Mouse (Mus musculus) heart, embryonic 14.5 days (tissue): ENCODE measurements around the gene Zfp644. TPM values are rescaled to one million over a fixed set of nuclear protein-coding genes. Genes with fewer than 3 reads are reported as not detected.

ENCODE experiments used
- ATAC-seq: fragments of 200-750 bp; cut with Nextera tagmentation; 2 replicates; pipeline ENCODE4 v1.8.0; 2017; ENCODE audit warnings: low read depth, moderate TSS enrichment; ENCODE audit not compliant: insufficient number of reproducible peaks, insufficient read depth, low FRiP score
- H3K27ac ChIP-seq, 2 experiments: fragments of 200-500 bp in 1 of 2; fragments of 300-500 bp in 1 of 2; sonication (generic) in 1 of 2; replicated peaks in 1 of 2; 2 replicates each; pipeline ENCODE4 v1.5.1; 2012 to 2014; ENCODE audit warnings: low read depth in 2 of 2, low read length in 2 of 2, control low read depth in 1 of 2, mild to moderate bottlenecking in 1 of 2, mixed read lengths in 1 of 2; ENCODE audit not compliant: control insufficient read depth in 1 of 2, insufficient read depth in 1 of 2
- H3K27me3 ChIP-seq: fragments of 300-500 bp; sonication (generic); 2 replicates; pipeline ENCODE4 v1.6.1; 2014; ENCODE audit warnings: mild to moderate bottlenecking, low read length, control low read depth; ENCODE audit not compliant: control insufficient read depth, insufficient read depth
- H3K36me3 ChIP-seq: fragments of 300-500 bp; sonication (generic); 2 replicates; pipeline ENCODE4 v1.6.1; 2014; ENCODE audit warnings: mild to moderate bottlenecking, control low read depth, low read length, mixed read lengths; ENCODE audit not compliant: control insufficient read depth, insufficient read depth
- H3K4me1 ChIP-seq, 2 experiments: fragments of 200-500 bp in 1 of 2; fragments of 300-500 bp in 1 of 2; sonication (generic) in 1 of 2; 2 replicates each; pipeline ENCODE4 v1.6.1; 2012 to 2014; ENCODE audit warnings: low read length in 2 of 2, control low read depth in 1 of 2, mixed read lengths in 1 of 2; ENCODE audit not compliant: control insufficient read depth in 2 of 2, insufficient read depth in 2 of 2
- H3K4me2 ChIP-seq: fragments of 300-500 bp; sonication (generic); 2 replicates; pipeline ENCODE4 v1.6.1; 2014; ENCODE audit warnings: mild to moderate bottlenecking, low read length
- H3K4me3 ChIP-seq, 2 experiments: fragments of 200-500 bp in 1 of 2; fragments of 300-500 bp in 1 of 2; sonication (generic) in 1 of 2; 2 replicates each; pipeline ENCODE4 v1.5.1; 2012 to 2014; ENCODE audit warnings: low read length in 2 of 2, mild to moderate bottlenecking in 2 of 2, control low read depth in 1 of 2, low read depth in 1 of 2, moderate library complexity in 1 of 2; ENCODE audit not compliant: control insufficient read depth in 1 of 2, insufficient read depth in 1 of 2
- H3K9ac ChIP-seq: fragments of 300-500 bp; sonication (generic); 2 replicates; pipeline ENCODE4 v1.6.1; 2014; ENCODE audit warnings: mild to moderate bottlenecking, low read length
- H3K9me3 ChIP-seq: fragments of 300-500 bp; sonication (generic); 2 replicates; pipeline ENCODE4 v1.6.1; 2016; ENCODE audit warnings: low read length, control low read depth; ENCODE audit not compliant: control insufficient read depth
- WGBS: fragments of 180-500 bp; shearing (Covaris S2); extraction: QIAGEN DNeasy Blood & Tissue Kit; methylation state at CpG from one replicate; pipeline ENCODE4 v1.1.7; 2014; 5-methylcytosine and 5-hydroxymethylcytosine counted together
- polyA plus RNA-seq: library from polyadenylated mRNA; unstranded; fragments of >200 nt; fragmentation: Nextera tagmentation; extraction: Ambion mirVana; gene quantifications from 2 replicates; pipeline ENCODE4 v1.2.1, GENCODE M21; 2014

The Zfp644 gene
- polyA plus RNA-seq, 1 experiment from 2014 or later: 74.3 TPM

DNA sequence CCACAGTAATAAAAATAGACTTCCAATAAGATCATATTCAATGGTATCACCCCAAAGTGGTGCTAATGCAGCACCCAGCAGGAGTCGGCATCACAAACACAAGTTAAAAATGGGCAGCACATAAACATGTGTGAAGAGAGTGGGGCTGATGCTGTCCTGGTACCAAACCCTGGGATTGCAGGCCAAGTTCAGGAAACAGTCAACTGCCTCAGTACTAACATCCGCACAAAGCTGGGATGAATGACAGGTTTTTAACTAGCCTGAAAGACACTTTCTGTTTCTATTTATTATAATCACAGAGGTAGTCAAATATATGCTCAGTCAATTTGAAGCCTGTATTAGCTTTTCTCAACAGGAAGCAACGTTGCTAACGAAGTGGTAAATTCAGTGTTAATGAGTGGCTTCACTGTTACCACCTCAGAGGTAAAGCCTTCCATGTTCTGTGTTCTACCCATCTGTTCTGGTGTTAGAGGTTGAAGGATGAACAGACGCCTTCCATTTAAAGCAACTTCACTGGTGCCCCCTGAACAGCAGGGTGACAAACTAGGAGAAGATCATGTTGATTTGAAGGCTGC is 56.8 kb downstream of the Zfp644 start:
- Histone ChIP-seq H3K27me3 (no peaks in the 10 kb centered on the region), H3K36me3 (peaks cover 37% of the 10 kb centered on the region), H3K4me2 (no peak overlapping the region), H3K4me1 (peaks cover 3 to 6% of the 10 kb centered on the region in 2 experiments; a peak in 1 of 4 replicates), H3K9me3 (no peaks in the 10 kb centered on the region), H3K9ac (no peak overlapping the region), H3K27ac (no peak overlapping the region), H3K4me3 (no peak overlapping the region)
- 75% methylated on average over 5 of the region's 5 CpGs for WGBS
- no peak for ATAC-seq

DNA sequence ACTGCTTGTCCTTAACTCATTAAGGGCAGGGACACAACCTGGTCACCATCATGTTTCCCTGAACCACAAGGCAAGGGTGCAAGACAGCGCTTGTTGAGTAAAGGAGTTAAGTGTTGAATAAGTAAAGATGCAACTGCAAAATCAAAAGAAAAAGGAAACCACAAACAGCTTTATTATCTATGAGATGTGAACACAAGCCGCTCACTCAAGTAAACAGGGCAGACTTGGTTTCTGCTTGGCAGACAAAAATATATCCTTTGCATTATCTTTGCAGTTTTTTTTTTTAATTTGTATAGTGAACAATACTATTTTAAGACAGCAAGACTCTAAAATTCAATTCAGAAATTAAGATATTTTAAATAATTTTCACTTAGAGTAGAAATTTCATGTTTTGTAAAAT is 57.5 kb downstream of the Zfp644 start:
- WGBS: 90% methylated on average over 2 of the region's 2 CpGs
- H3K27me3 ChIP-seq: no peaks in the 10 kb centered on the region
- peaks cover 42% of the 10 kb centered on the region for H3K36me3 ChIP-seq
- H3K4me2 ChIP-seq: no peak overlapping the region
- no peak overlapping the region for H3K4me3 ChIP-seq
- peaks cover 3 to 6% of the 10 kb centered on the region in 2 experiments; a peak in 1 of 4 replicates for H3K4me1 ChIP-seq
- H3K9ac ChIP-seq: no peak overlapping the region
- no peak overlapping the region for H3K27ac ChIP-seq
- no peaks in the 10 kb centered on the region for H3K9me3 ChIP-seq
- no peak for ATAC-seq

DNA sequence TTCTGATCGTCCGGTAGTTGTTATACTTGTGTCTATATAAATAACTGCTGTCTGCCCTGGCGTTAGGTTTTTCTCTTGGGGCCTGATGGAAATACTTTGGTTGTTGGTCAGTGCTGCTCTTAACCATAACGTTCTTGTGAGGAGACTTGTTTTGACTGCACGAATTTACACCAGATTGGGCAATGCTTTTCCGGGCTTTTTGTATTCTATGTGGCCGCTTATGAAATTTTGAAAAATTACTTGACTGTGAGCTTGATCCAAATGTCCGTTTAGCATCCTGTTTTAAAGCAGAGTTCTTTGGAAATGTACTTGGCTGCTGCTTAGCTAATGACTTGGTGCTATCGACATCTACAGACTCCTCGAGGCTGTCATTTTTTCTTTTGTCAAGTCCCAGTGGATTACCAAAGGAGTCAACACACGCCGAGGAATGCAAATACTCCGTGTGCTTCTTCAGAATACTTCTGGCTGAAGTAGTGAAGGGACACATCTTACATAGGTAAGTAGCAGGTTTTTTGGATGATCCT is 60.6 kb downstream of the Zfp644 start:
- Histone ChIP-seq H3K27me3 (no peaks in the 10 kb centered on the region), H3K4me2 (no peak overlapping the region), H3K36me3 (peaks cover 52% of the 10 kb centered on the region), H3K9ac (no peak overlapping the region), H3K9me3 (no peaks in the 10 kb centered on the region), H3K27ac (no peak overlapping the region), H3K4me3 (no peak overlapping the region), H3K4me1 (peaks cover 0 to 2% of the 10 kb centered on the region in 2 experiments; a peak in 1 of 4 replicates)
- ATAC-seq: no peak
- WGBS: 89% methylated on average over 13 of the region's 13 CpGs

GRCm38 (mm10) chr5:106628369-106629149 is 68.5 kb downstream of the Zfp644 start:
- Histone ChIP-seq H3K9me3 (no peaks in the 10 kb centered on the region), H3K27me3 (no peaks in the 10 kb centered on the region), H3K4me2 (no peak overlapping the region), H3K9ac (no peak overlapping the region), H3K36me3 (peaks cover 12% of the 10 kb centered on the region), H3K4me3 (no peak overlapping the region), H3K27ac (no peak overlapping the region), H3K4me1 (peaks cover 4 to 14% of the 10 kb centered on the region in 2 experiments; a peak in 3 of 4 replicates)
- ATAC-seq: no peak
- 67% methylated on average over 8 of the region's 8 CpGs for WGBS

DNA sequence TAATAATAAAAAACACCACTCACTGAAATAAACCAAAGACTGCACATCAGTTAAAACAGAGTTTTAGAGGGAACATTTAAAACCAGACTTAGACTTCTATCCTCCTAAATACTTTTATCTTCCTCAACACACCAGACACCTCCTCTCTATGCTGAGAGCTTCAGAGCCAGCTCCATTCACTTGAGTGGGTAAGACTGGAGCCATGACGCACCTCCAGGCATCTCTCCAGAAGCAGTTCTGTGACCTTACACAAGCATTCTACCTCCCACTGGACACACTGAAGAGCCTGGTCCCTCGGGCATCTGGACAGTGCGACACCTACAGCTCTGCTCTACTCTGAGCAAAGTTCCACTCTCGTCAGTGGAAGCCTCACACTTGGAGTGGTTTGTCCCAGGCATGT is 73.8 kb downstream of the Zfp644 start:
- Histone ChIP-seq H3K4me2 (no peak overlapping the region), H3K36me3 (peaks cover 45% of the 10 kb centered on the region), H3K4me1 (peaks cover 4 to 10% of the 10 kb centered on the region in 2 experiments; a peak in 3 of 4 replicates), H3K9ac (no peak overlapping the region), H3K27ac (no peak overlapping the region), H3K4me3 (no peak overlapping the region), H3K9me3 (no peaks in the 10 kb centered on the region), H3K27me3 (no peaks in the 10 kb centered on the region)
- 73% methylated on average over 4 of the region's 4 CpGs for WGBS
- ATAC-seq: no peak

- Histone ChIP-seq H3K4me2 (no peak overlapping the region), H3K27ac (no peak overlapping the region), H3K4me1 (peaks cover 2 to 8% of the 10 kb centered on the region in 2 experiments; a peak in 2 of 4 replicates), H3K4me3 (no peak overlapping the region), H3K9ac (no peak overlapping the region), H3K9me3 (no peaks in the 10 kb centered on the region), H3K27me3 (no peaks in the 10 kb centered on the region), H3K36me3 (peaks cover 53% of the 10 kb centered on the region)
- WGBS: 94% methylated on average over 5 of the region's 5 CpGs
- no peak for ATAC-seq
Measured at GRCm38 (mm10) chr5:106622193-106622592, 74.9 kb downstream of the Zfp644 start.

DNA sequence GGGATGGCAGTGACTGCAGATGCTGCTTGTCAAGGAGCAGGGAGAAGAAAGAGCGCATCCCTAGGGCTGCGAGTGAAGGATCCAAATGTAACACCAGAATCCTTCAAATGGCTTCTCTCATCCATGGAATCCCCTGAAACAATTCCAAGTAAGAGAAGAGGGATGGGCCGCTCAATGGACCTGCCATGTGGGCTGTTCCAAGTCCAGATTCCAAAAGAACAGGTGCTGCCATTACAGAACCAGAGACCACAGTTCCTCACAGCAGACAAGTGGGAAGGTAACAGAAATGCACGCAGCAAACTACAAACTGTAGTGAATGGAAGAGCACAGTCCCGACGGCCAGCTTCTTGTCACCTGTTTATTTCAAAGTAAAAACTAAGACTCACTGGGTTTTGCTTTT is 76.6 kb downstream of the Zfp644 start:
- Histone ChIP-seq H3K27me3 (no peaks in the 10 kb centered on the region), H3K9me3 (no peaks in the 10 kb centered on the region), H3K36me3 (peaks cover 47% of the 10 kb centered on the region), H3K4me2 (no peak overlapping the region), H3K4me1 (peaks cover 2 to 8% of the 10 kb centered on the region in 2 experiments; a peak in 2 of 4 replicates), H3K4me3 (no peak overlapping the region), H3K9ac (no peak overlapping the region), H3K27ac (no peak overlapping the region)
- WGBS: 90% methylated on average over 6 of the region's 6 CpGs
- no peak for ATAC-seq
